Mouse (Mus musculus) layer of hippocampus, adult 9-10 months (tissue): ENCODE measurements at regions not wholly inside any gene's neighbourhood (a gene's known extent, or its start where the extent isn't known, plus 50 kb on each side); places are given as distances from the start of the nearest gene placed in this dataset.

Experiments used
- DNase-seq: peaks from one replicate; pipeline ENCODE4 v3.0.0; 2022; ENCODE audit warnings: low spot score

DNA sequence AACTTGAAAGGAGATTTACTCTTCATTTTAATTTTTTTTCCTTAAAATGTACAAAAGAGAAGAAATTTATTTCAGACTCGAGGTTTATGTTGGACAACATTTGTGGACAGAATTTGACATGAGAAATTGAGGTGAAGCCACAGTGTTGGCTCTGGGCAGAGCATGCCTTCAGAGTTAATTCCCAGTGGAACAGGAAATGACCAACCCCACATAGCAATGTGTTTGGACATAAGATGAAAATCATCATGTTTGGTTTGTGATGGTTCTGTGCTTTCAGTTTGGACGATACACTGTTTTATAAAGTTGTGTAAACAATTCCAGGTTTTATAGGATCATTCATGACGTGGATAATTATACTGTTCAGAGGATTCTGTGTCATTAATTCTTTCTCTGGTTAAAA, 271.9 kb upstream of the Mettl25 start:
- DNase-seq = no peak

DNA sequence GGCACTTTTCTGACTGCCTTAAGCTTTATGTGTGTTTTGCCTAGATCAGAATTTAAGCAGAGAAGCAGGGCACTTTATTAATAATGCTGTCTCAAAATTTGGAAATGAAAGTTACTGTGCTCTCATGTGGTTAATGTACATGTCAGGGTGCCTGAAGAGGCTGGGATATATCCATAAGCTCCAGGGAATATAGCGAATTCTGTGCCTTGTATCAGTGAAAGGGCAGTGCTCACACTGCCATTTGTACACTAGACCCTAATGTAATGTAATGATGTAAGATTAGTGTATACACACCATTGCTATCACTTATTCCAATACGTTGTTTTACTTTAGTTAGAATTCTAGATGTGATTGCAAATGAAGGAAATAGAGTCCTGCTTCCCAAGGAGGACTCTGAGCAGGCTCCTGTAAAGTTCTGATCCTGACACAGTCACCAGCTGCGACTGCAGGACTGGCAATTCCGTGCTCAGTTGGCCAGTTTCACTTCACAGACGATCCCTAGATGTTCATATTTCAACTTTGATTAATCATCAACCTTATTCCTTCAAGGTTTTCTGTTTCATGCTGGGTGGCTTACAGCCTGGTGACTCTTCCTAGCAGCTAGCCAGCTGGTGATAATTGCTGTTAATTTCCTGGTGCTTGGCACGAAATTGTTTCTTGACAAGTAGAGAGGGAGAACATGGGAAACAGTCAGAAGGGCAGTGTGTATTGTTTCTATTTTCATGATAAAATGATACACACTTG, 273.7 kb upstream of the Mettl25 start:
- no peak for DNase-seq

DNA sequence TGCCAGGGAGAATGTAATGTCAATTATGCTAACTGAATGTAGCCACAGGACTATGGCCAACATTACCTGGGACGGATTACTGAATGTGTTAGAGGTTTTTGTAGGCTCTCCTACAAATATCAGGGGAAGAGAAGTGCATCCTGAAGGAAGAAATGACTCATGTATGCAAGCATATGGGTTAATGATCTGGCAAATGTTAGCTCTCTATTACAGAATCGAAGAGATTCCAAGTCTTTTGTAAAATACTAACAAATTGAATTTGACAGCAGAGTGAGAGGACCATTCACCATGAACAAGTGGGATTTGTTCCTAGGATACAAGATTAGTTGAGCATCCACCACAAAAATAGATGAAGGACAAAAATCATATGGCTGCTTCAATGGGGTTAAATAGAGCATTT, 280.6 kb upstream of the Mettl25 start:
- no peak for DNase-seq

DNA sequence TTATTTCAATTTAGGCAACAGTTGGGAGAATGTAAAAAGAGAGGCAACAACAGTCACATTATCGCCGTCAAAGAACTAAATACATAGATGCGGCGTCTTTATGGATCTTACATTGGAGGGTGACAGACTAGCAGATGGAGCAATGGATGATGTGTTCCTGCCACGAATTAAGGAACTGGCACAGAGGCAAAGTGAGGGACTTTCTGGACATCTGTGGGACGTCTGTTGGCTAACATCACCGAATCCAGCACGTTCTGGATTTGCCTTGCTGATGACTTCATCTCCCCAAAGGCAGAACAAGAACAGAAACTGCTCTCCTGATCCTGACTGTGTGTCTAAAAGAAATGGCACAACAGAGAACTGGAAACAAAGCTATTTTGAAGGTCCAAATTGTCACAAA, 281.8 kb upstream of the Mettl25 start:
- no peak for DNase-seq

DNA sequence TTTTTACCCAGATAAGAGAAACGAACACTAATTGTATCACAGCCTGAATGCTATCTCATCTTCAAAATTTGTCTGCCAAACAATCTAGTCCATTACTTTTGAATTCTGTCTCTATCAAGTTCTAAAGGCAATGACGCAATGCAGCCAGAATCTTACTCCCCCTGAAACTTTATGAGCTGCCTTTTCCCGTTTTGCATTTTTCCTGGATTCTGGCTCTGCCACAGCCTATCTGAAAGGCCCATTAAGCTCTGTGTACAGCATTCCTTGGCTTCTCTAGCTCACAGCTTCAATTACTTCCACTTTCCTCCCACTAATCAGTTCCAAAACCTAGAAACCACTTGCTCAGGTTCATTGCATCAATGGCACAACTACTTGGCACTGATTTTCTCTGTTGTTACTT, 298.0 kb upstream of the Ppfia2 start:
- no peak for DNase-seq

DNA sequence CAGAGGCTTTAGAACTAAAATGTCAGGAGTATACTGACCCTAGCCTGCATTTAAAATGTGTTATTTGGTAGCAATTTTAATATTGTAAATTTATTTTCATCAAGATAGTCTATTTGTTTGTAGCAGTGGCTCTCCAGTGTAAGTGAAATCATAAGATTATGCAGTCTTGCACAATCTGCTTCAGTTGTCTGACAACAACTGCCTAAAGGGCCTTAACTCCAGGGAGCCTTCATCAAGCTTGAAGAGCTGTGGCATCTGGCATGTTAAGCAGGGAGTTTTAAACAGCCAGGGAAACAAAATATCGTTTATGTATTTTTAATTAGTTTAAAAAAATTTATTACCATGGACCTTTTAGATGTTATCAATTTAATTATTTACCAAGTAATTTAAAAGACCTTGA, 295.7 kb upstream of the Ppfia2 start:
- DNase-seq = no peak

DNA sequence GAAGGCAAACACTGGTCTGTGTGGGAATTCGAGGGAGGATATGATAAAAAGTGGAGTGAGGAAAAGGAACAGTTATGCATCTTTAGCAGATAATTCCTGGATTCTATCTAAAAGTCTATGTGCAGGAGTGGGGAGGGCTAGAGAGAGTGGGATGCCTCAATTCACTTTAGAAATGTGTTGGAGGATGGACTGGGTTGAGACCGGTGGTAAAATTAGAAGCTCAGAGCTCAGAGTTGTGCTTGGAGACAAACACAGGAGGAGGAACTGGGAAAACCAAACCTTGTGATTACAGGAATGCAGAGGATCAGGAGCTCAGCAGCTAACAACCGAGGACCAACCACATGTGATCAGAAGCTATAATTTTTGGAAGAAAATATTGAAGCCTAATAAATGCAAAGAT, 290.5 kb upstream of the Ppfia2 start:
- no peak for DNase-seq

DNA sequence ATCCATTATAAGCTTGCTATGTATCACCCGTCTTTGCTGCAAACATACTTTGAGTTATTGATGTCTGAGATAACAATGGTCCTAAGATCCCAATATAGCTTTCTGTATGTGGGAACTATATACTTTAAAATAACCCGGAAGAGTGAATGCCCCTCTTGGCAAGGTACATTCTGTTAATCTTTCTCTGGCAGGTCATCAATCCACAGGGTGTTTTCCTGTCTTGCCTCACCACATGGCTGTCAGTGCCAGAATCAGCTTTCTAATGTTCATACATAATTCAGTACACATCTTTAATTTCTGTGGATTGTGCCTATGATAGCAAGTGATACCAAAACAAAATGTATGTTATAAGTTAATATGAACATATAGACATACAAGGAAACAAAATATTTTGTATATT, 267.6 kb upstream of the Ppfia2 start:
- DNase-seq = no peak

DNA sequence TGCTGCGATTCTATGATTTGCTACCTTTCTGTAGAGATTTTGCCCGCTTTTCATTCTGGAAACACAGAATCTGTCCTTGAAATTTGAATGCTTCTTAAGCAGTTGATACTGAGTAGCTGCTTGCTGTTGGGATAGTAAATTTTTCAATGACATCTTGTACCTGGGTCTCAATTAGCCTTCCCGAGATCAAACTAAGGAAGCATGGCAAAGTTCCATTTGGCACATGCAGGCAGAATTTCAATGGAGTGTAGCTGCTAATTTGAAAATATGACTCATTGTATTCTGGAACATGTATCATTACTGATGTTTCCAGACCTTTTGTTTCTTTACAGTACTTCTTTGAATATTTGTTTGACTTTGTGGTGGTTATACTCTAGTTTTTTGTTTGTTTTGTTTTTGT, 245.9 kb upstream of the Ppfia2 start:
- DNase-seq = no peak

DNA sequence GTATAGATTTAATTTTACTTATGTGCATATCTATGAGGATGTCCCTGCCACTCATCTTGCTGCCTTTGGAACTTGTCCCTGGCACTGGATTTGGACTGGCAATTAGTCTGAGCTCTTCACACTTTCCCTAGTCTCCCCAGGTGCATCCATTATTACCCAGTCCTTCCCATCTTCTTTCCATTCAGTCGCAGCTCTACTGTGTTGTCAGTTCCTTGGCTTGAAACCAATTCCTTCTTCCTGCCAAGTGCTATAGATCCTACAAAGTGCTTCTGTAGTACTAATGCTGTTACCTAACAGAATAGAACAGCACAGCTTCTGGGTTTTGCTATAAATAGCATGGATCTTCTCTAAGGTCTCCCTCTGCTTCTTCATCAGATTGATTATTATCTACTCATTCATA, 228.0 kb upstream of the Ppfia2 start:
- no peak for DNase-seq

DNA sequence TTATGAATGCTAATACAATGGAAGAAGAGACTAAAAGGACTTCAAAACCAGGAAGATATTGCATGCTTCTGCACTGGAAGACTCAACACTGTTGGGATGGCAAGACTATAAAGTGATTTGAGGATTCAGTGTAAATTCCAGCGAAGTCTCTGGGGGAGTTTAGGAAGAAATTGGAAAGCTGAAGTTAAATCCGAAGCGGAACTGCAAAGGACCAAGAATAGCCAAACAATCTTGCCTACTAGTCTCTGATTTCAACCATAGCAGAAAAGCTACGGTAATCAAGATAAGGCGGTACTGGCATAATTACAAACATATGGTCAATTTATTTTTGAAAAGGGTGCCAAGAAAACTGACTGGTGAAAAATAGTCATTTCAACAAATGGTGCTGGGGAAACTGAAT, 216.0 kb upstream of the Ppfia2 start:
- DNase-seq = no peak

DNA sequence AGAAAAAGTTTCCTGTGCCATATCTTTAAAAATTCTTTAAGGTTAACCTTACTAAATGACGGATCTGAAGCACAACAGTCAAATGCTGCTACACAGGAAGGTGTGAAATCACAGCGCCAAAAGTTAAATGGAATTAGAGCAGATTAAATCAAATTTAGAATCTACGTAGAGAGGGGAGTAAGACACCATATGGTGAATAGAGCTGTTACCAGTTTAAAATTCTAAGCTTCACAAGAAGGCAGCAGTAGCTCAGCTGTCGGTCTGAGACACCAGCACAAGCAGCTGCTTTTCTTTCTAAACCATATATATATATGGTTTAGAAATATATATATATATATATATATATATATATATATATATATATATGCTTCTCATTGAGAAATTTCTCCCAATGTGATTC, 210.3 kb upstream of the Ppfia2 start:
- DNase-seq = peak; percentile 16

DNA sequence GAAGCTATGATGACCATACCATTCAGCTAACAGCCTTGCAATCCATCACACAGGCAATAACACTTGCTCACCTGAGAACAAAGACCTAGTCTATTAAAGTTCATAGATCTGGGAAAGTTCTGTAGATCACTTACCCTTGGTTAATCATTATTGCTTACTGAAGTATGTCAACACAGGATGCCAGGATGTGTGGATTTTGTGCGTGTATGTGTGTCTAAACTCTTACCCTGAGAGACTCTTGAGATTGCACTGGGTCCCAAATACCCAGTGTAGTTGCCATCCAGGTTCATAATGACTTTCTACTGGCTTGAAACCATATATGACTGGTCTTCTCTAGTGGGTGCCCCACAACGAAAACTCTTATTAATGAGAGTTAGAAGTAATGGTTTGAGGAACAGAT, 196.8 kb upstream of the Ppfia2 start:
- no peak for DNase-seq

DNA sequence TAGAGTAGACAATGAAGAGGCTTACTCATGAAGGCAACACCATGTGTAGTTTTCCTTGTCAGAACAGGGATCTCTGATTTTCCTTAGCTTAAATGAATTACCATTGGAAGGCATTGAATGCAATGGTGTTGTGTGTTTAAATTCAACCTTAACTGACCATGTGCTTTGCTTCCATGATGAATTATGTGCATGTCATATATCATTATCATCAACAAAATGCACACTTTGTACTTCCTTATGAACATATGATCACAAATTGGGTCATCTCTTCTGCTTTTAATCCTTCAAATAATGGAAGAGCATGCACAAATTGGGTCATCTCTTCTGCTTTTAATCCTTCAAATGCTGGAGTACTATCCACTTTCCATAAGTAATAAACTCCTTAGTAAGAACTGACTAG, 180.2 kb upstream of the Ppfia2 start:
- DNase-seq = no peak

DNA sequence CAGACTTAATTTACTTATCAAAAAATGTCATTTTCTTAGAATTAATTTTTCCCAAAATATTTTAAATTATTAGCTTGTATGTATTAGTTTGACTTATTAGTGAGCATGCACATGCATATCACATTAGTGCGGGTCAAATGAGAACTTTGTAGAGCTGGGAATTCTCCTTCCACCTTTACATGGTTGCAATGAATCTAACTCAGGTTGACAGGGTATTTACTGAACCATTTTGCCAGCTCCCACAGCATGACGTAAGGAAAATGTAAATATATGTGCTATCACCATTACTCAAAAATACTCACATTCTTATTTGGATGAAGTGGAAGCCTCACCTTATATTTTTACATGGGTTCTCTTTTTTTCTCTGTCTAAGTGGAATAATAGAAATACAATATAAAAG, 179.4 kb upstream of the Ppfia2 start:
- no peak for DNase-seq

DNA sequence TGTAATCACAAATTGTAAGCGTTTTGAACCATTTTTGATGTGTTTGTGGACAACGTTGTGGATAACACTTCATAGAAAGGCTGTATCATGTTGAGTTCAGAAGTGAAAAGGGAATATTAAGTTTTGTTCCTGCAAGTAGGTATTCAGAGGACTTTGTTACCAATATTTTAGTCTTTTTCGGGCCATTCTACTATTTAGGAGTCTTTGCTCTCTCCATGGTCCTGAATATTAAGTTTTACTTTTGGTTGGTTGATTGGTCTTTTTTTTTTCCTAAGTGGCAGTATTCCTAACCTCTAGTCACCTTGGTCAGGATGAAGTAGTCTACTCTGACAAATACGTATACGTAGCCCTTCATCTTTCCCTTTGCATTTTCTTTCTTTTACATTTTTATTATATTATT, 174.6 kb upstream of the Ppfia2 start:
- no peak for DNase-seq

DNA sequence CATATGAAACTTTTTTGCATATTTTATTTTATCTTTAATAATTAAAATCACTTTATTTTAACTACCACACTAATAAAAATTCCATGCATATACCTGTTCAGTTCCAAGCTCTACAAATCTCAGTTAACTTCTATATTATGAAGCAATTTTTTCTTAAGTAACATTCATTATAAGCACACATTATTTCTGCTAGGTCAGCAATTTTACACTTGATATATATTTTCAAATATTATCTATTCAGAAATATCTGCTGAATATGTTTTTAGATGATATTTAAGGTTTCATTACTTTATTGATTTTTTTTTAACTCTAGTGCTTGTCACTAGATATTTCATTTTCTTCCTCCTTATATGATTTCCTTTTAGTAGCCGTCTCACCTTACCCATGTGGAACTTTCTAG, 135.0 kb upstream of the Ppfia2 start:
- DNase-seq = no peak

DNA sequence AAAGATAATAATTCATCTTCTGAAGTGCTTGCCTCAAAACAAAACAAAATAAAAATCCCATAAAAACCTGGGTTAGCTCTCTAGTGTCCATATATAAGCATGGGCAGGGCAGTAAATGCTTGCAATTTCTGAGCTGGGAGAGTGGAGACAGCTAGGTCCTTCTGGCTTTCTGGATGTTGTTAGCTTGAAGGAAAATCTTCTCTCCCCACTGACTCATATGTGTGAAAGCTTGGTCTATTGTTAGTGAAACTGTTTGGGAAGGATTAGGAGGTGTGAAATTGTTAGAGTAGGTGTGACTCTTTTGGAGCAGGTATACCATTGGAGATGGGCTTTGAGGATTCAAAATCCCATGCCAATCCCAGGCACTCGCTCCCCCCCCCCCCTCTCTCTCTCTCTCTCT, 118.5 kb upstream of the Ppfia2 start:
- DNase-seq = no peak

DNA sequence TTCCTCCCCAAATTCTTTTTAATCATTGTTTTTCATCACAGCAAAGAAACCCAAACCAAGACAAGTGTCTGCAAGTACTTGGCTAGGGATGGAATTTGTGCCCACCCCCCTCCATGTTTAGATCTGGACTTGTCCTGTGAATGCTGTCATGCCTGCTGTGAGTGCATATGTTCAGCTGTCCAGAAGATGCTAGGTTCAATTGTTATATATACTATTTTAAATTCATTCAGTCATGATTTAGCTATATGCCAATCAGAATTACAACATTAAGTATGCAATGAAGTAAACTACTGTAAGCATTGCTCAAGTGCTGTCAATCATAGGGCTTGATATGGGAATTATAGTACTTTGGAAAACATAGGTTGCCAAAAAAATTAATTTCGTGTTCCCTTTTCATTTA, 94.5 kb upstream of the Ppfia2 start:
- no peak for DNase-seq

DNA sequence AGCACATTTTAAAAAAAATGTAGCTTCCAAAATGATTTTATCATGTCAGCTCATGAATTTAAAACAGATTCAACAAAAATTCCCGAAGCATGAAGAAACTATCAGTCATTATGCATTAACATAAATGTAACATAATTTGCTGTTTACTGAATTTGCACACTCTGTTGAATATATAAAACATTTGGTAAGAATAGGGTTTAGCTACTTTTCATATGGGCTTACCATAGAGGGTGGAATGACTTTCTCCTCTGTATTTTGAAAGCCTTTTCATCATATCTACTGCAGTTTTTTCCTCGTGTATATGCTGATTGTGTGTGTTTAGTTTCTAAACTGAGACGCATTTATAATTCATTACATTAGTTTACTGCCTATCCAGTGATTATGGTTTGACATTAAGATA, 94.0 kb upstream of the Ppfia2 start:
- DNase-seq = no peak

DNA sequence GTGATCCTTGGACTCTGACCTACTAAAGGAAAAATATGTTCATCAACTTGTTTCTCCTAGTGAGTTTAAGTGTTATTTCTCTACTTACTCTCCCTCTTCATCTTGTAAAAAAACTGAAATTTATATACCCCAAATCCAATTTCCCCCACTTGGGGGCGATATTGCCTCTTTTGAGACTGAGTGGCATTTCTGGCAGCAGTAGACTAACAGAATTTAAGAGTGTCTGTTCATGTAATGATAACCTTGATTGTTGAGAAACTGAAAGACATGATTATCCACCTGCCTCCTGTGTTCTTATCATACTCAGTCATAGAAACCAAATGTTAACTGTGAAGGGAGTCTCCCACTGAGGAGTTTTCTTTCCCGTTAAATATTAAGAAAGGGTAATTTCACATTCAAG, 89.5 kb upstream of the Ppfia2 start:
- DNase-seq = peak; percentile 7

DNA sequence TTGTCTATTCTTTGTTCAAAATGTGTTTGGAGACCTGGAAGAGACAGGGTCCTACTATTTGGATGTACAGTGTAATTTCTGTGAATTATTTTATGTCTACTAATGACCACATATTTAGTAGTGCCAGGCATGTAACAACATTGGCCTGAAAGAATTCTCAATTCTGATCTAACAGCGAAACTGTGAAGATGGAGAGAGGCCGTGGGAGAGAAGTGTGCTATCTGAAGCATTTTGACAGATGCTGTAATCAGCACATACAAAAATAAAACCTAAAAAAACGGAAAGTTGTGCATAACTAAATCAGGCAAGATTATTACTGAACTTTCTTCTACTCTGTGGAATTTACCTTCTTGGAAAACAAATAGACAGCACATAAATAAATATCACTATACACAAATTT, 61.4 kb upstream of the Ppfia2 start:
- DNase-seq = no peak

DNA sequence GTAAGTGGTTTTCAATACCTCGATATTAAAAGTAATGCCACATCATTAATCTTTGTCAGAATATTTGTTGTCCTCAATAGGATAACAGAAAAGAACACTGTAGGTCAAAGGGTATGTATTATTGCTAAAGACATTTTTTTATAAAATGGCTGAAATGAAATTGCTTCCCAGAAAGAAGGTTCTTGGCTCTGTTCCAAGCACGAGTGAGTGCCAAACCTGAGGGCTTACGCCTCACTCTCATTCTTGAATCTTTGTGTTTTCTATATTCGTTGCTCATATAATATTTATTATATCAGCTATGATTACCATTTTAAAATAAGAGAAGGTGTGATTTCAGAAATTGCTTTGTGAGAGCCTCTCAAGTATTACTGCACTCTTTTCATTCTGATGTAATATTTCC, 57.0 kb upstream of the Ppfia2 start:
- no peak for DNase-seq

DNA sequence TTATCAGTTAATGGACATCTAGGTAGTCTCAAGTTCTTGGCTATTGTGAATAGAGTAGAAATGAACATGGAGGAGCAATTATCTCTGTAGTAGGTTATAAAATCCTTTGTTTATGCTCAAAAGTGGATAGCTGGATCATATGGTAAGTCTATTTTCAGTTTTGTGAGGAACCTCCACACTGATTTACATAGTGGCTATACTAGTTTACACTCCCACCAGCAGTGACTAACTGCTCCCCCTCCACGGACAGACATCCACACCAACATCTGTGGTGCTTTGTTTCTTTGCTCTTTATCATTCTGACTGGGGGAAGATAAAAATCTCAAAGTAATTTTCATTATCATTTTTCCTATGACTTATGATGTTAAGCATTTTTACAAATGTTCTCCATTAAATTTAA, 55.1 kb upstream of the Ppfia2 start:
- DNase-seq = no peak

DNA sequence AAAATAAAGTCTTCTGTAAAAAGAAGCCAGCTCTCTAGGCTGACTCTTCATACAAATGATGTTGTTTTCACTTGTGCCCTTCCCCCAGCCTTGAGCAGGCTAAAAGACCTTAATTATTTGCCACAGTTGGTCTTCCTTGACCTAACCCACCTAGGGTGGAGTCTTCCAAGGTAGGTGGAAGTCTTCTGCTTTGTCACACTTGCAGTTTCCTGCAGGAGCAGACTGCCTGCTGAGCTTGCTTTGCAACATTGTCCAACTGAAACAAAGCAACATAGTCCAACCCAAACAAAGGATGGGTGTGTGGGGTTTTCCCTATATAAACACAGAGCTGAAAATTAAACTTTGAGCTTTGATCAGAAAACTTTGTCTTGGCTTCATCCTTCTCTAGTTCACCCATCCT, 53.0 kb upstream of the Ppfia2 start:
- no peak for DNase-seq
